ENCODE assay signal across 8 mouse cellular contexts in the genomic region with DNA sequence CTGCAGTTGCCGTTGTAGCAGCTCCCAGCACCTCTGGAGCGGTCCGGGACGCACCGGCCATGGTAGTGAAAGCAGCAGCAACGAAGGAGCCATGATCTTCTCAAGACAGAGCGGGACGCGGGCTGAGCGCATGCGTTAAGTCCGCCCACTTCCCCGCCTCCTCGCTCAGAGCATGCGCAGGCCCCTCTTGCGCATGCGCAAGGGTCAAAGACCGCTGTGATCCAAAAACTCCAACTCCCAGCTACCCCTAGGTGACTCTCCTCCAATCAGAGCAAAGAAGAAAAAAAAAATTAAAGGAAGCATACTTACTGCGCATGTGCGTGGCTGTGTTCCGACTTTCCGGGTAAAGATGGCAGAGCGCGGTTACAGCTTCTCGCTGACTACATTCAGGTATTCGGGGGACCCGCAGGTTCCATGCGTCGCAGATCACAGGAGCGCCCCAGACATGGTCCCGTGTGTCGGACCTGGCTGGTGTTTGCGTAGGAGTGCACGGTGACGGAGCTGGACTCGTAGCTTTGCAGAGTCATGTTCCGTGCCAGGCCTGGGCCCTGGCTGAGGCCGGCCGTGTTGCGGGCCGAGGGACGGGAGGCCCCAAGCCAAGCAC. TPM values are rescaled to one million over a fixed set of nuclear protein-coding genes. Genes with fewer than 3 reads are reported as not detected.
DNase-seq lines count a peak whose midpoint lies in the region; ATAC-seq lines count a peak whose summit lies in the region.

A gene (minus strand): TSS at position 240 of the 604 bp plus-strand sequence.
A gene (plus strand): TSS at position 315 of the 604 bp plus-strand sequence.

- DNase-seq in WW6 (ENCODE audit: low read depth, low spot score): peak; percentile 96
- peak; percentile 92 to 95 for DNase-seq in cerebellum, postnatal 4 days (ENCODE audit: low spot score in 2 of 2)
- peak; percentile 98 for DNase-seq in gastrocnemius, adult 18-20 months (ENCODE audit: low spot score)
- peak; percentile 96 to 97 for DNase-seq in left cerebral cortex, adult 18-20 months (ENCODE audit: low spot score in 2 of 2)
- DNase-seq in right cerebral cortex, adult 18-20 months: peak; percentile 98
- DNase-seq in urinary bladder, postnatal 10 days (ENCODE audit: low spot score): peak; percentile 88

- peaks cover 7% of the 10 kb centered on the region for H3K4me1 ChIP-seq in hindbrain, embryonic 16.5 days (ENCODE audit: control insufficient read depth, insufficient read depth, low read depth, low read length)

- H3K9ac ChIP-seq in hindbrain, embryonic 16.5 days (ENCODE audit: low read depth, low read length): peak within 1 kb of the TSS; percentile 90

- H3K9me3 ChIP-seq in hindbrain, embryonic 16.5 days (ENCODE audit: control insufficient read depth, low read length): no peaks in the 10 kb centered on the region

- peak; percentile 98 for ATAC-seq in hindbrain, embryonic 16.5 days

- peak within 1 kb of the TSS; percentile 71 for H3K4me2 ChIP-seq in hindbrain, embryonic 16.5 days (ENCODE audit: low read length)

- H3K79me2 ChIP-seq in macrophage (ENCODE audit: inconsistent target): peaks cover 69% of the 10 kb centered on the region

- WGBS in hindbrain, embryonic 16.5 days: under 1% methylated on average over 42 of the region's 42 CpGs
- WGBS in macrophage (ENCODE audit: missing documents): under 1% methylated on average over 42 of the region's 42 CpGs

- H3K27me3 ChIP-seq in hindbrain, embryonic 16.5 days (replicated peaks; ENCODE audit: control insufficient read depth, insufficient read depth, low read length): no peaks in the 10 kb centered on the region

- peak within 1 kb of the TSS; percentile 94 for H3K4me3 ChIP-seq in hindbrain, embryonic 16.5 days (ENCODE audit: low read length)
- H3K4me3 ChIP-seq in macrophage (ENCODE audit: inconsistent target): peak within 1 kb of the TSS; percentile 96

- peaks cover 15% of the 10 kb centered on the region for H3K36me3 ChIP-seq in hindbrain, embryonic 16.5 days (ENCODE audit: control insufficient read depth, insufficient read depth, low read length)
- H3K36me3 ChIP-seq in macrophage (ENCODE audit: inconsistent target): peaks cover 20% of the 10 kb centered on the region

- H3K27ac ChIP-seq in hindbrain, embryonic 16.5 days (ENCODE audit: low read depth, low read length): peak within 1 kb of the TSS; percentile 75
- peak within 1 kb of the TSS; percentile 65 for H3K27ac ChIP-seq in macrophage

RNA-seq across cellular contexts. Expression of the first gene that starts in this region (rescaled TPM):
- total RNA-seq in gastrocnemius, adult 18-20 months (2021): 10 to 100 TPM; 37.7 to 41.7 TPM
- 93.0 and 100 TPM in 2 replicates for polyA plus RNA-seq in hindbrain, embryonic 16.5 days (2015; fragmentation: Nextera tagmentation; extraction: Ambion mirVana)
- total RNA-seq in left cerebral cortex, adult 18-20 months (2021): 10 to 100 TPM; 28.7 to 29.3 TPM
- 10 to 100 TPM in 20 of 26 experiments, 1 to 10 TPM in 6; 4.4 to 27.3 (median 13.2) TPM for total RNA-seq in macrophage (2018; cell fraction: chromatin; rRNA removed)
- total RNA-seq in macrophage (2018; cell fraction: cytosol; rRNA removed): 10 to 100 TPM; 26.9 to 65.9 (median 41.8) TPM
- 10 to 100 TPM in 21 of 26 experiments, 1 to 10 TPM in 5; 7.3 to 38.3 (median 19.8) TPM for total RNA-seq in macrophage (2018; cell fraction: nucleus; rRNA removed)
- 33.0 to 89.7 TPM (median 50.0 TPM) in 3 replicates for polyA plus RNA-seq in macrophage (2018)

RNA-seq across cellular contexts. Expression of the second gene that starts in this region (rescaled TPM):
- 10 to 100 TPM; 53.6 to 56.3 TPM for total RNA-seq in gastrocnemius, adult 18-20 months (2021)
- 165 and 175 TPM in 2 replicates for polyA plus RNA-seq in hindbrain, embryonic 16.5 days (2015; fragmentation: Nextera tagmentation; extraction: Ambion mirVana)
- total RNA-seq in left cerebral cortex, adult 18-20 months (2021): 10 to 100 TPM; 57.5 to 65.7 TPM
- 10 to 100 TPM in 21 of 26 experiments, 1 to 10 TPM in 5; 7.1 to 23.8 (median 15.1) TPM for total RNA-seq in macrophage (2018; cell fraction: chromatin; rRNA removed)
- 100 to 1,000 TPM in 13 of 26 experiments, 10 to 100 TPM in 13; 59.6 to 123 (median 90.0) TPM for total RNA-seq in macrophage (2018; cell fraction: cytosol; rRNA removed)
- total RNA-seq in macrophage (2018; cell fraction: nucleus; rRNA removed): 10 to 100 TPM in 25 of 26 experiments, 1 to 10 TPM in 1; 6.9 to 37.6 (median 21.4) TPM
- polyA plus RNA-seq in macrophage (2018): 56.7 to 88.2 TPM (median 85.0 TPM) in 3 replicates

Comparison
In these comparisons a context has a peak if more than half of its experiments do, and no peak if none do; other contexts are left out.
1. Peak in every context shown above with its lines: DNase-seq, ATAC-seq, H3K4me3 ChIP-seq and H3K27ac ChIP-seq.